Mouse (Mus musculus) E14TG2a.4 (cell line): Measurements from ENCODE around the gene Wls.

Experiments
- CTCF ChIP-seq: conservative IDR thresholded peaks from 2 replicates; pipeline ENCODE4 v1.5.1; 2014; ENCODE audit warnings: low read length
- NANOG ChIP-seq: IDR thresholded peaks from 2 replicates; pipeline ENCODE4 v1.6.1; 2014; ENCODE audit warnings: borderline replicate concordance, low read length, mixed read lengths

GRCm38 (mm10) chr3:159851476-159851875 is 12.0 kb downstream of the Wls start:
- no peak for TF ChIP-seq CTCF
- TF ChIP-seq NANOG, result no peak
